Mouse (Mus musculus) neural tube, embryonic 15.5 days (tissue): ENCODE measurements around the gene Trp53. TPM values are rescaled to one million over a fixed set of nuclear protein-coding genes. Genes with fewer than 3 reads are reported as not detected.
"Not testable (repeated sequence)": the region's sequence is repeated elsewhere in the genome, so short reads cannot be mapped to it uniquely, and the experiment has no call there.

Source experiments
- ATAC-seq: fragments of 200-750 bp; cut with Nextera tagmentation; 2 replicates; pipeline ENCODE4 v1.8.0; 2017; ENCODE audit warnings: mild to moderate bottlenecking, moderate TSS enrichment, moderate library complexity; ENCODE audit not compliant: low FRiP score
- H3K27ac ChIP-seq: fragments of 300-500 bp; sonication (generic); replicated peaks from 2 replicates; pipeline ENCODE4 v1.5.1; 2015; ENCODE audit warnings: mild to moderate bottlenecking, inconsistent platforms
- H3K27me3 ChIP-seq: fragments of 300-500 bp; sonication (generic); replicated peaks from 2 replicates; pipeline ENCODE4 v1.6.1; 2015; ENCODE audit warnings: inconsistent platforms
- H3K36me3 ChIP-seq: fragments of 300-500 bp; sonication (generic); 2 replicates; pipeline ENCODE4 v1.6.1; 2015; ENCODE audit warnings: inconsistent platforms
- H3K4me1 ChIP-seq: fragments of 300-500 bp; sonication (generic); 2 replicates; pipeline ENCODE4 v1.6.1; 2015; ENCODE audit warnings: inconsistent platforms
- H3K4me2 ChIP-seq: fragments of 300-500 bp; sonication (generic); 2 replicates; pipeline ENCODE4 v1.6.1; 2015; ENCODE audit warnings: inconsistent platforms, mild to moderate bottlenecking, moderate library complexity
- H3K4me3 ChIP-seq: fragments of 300-500 bp; sonication (generic); replicated peaks from 2 replicates; pipeline ENCODE4 v1.5.1; 2015; ENCODE audit warnings: mild to moderate bottlenecking, inconsistent platforms
- H3K9ac ChIP-seq: fragments of 300-500 bp; sonication (generic); replicated peaks from 2 replicates; pipeline ENCODE4 v1.6.1; 2015; ENCODE audit warnings: mild to moderate bottlenecking, inconsistent platforms
- H3K9me3 ChIP-seq: fragments of 300-500 bp; sonication (generic); replicated peaks from 2 replicates; pipeline ENCODE4 v1.6.1; 2016; ENCODE audit warnings: inconsistent platforms
- WGBS: fragments of 180-500 bp; shearing (Covaris S2); methylation state at CpG from one replicate; pipeline ENCODE4 v1.1.7; 2015; ENCODE audit warnings: mixed read lengths; 5-methylcytosine and 5-hydroxymethylcytosine counted together
- polyA plus RNA-seq: library from polyadenylated mRNA; unstranded; fragments of >200 nt; fragmentation: Nextera tagmentation; extraction: Ambion mirVana; gene quantifications from 2 replicates; pipeline ENCODE4 v1.2.1, GENCODE M21; 2015

The Trp53 gene
- polyA plus RNA-seq, 1 experiment from 2014 or later, result 51.8 TPM

- Histone ChIP-seq H3K9me3 (no peaks in the 10 kb centered on the region), H3K27ac (no peak within 1 kb of the TSS), H3K36me3 (no peaks in the 10 kb centered on the region), H3K4me1 (peaks cover 16% of the 10 kb centered on the region), H3K27me3 (0 out of 2 replicates have a peak, but pooled peaks cover 4% of the 10 kb centered on the region), H3K4me2 (no peak within 1 kb of the TSS), H3K9ac (no peak within 1 kb of the TSS), H3K4me3 (no peak within 1 kb of the TSS)
- WGBS, result 74% methylated on average over 5 of the region's 5 CpGs
- no peak for ATAC-seq
Measured at GRCm38 (mm10) chr11:69617805-69618204, 37.6 kb downstream of the Trp53 start, which contains the start of gene Shbg. Gene Shbg, minus strand, starts transcription at chr11:69617905.

- Histone ChIP-seq H3K4me3 (no peak overlapping the region), H3K27ac (no peak overlapping the region), H3K9me3 (no peaks in the 10 kb centered on the region), H3K4me1 (peaks cover 20% of the 10 kb centered on the region), H3K9ac (no peak overlapping the region), H3K36me3 (no peaks in the 10 kb centered on the region), H3K4me2 (no peak overlapping the region), H3K27me3 (no peaks in the 10 kb centered on the region)
- 88% methylated on average over 7 of the region's 7 CpGs for WGBS
- no peak for ATAC-seq
Measured at GRCm38 (mm10) chr11:69620394-69621081, 40.4 kb downstream of the Trp53 start.

GRCm38 (mm10) chr11:69621571-69622268 is 41.6 kb downstream of the Trp53 start, which contains the start of gene Sat2:
Gene Sat2, plus strand, starts transcription at chr11:69622024.
- under 1% methylated on average over 20 of the region's 20 CpGs for WGBS
- H3K27me3 ChIP-seq, result no peaks in the 10 kb centered on the region
- peak within 1 kb of the TSS; percentile 63 for H3K9ac ChIP-seq
- H3K9me3 ChIP-seq, result no peaks in the 10 kb centered on the region
- H3K27ac ChIP-seq, result peak within 1 kb of the TSS; percentile 86
- H3K36me3 ChIP-seq, result no peaks in the 10 kb centered on the region
- peak within 1 kb of the TSS; percentile 56 for H3K4me3 ChIP-seq
- peak; percentile 92 for ATAC-seq
- peaks cover 20% of the 10 kb centered on the region for H3K4me1 ChIP-seq
- H3K4me2 ChIP-seq, result peak within 1 kb of the TSS; percentile 82

- WGBS, result 27% methylated on average over 6 of the region's 6 CpGs
- Histone ChIP-seq H3K9ac (peak overlapping the region; percentile 63), H3K27ac (peak overlapping the region; percentile 86), H3K36me3 (no peaks in the 10 kb centered on the region), H3K4me1 (peaks cover 20% of the 10 kb centered on the region), H3K4me2 (peak overlapping the region; percentile 82), H3K9me3 (no peaks in the 10 kb centered on the region), H3K4me3 (peak overlapping the region; percentile 56), H3K27me3 (no peaks in the 10 kb centered on the region)
- no peak; the same call in 1 of the 2 replicates for ATAC-seq
Measured at GRCm38 (mm10) chr11:69622406-69622805, 42.2 kb downstream of the Trp53 start.

- Histone ChIP-seq H3K4me2 (peak overlapping the region; percentile 82), H3K27me3 (no peaks in the 10 kb centered on the region), H3K27ac (no peak overlapping the region), H3K9ac (peak overlapping the region; percentile 63), H3K9me3 (no peaks in the 10 kb centered on the region), H3K4me3 (peak overlapping the region; percentile 56), H3K36me3 (no peaks in the 10 kb centered on the region), H3K4me1 (peaks cover 20% of the 10 kb centered on the region)
- no peak for ATAC-seq
- WGBS, result 57% methylated on average over 4 of the region's 4 CpGs
Measured at GRCm38 (mm10) chr11:69623006-69623405, 42.8 kb downstream of the Trp53 start.

- H3K4me1 ChIP-seq, result peaks cover 22% of the 10 kb centered on the region
- H3K27ac ChIP-seq, H3K4me2 ChIP-seq, H3K9ac ChIP-seq, H3K4me3 ChIP-seq, H3K9me3 ChIP-seq, H3K36me3 ChIP-seq, H3K27me3 ChIP-seq, ATAC-seq: not testable (repeated sequence)
- WGBS, result 93% methylated on average over 2 of the region's 2 CpGs
Measured at GRCm38 (mm10) chr11:69624339-69624738, 44.2 kb downstream of the Trp53 start.

GRCm38 (mm10) chr11:69628286-69628685 is 48.1 kb downstream of the Trp53 start:
- WGBS, result 36% methylated on average over 6 of the region's 6 CpGs
- no peak for ATAC-seq
- H3K27ac ChIP-seq, result no peak overlapping the region
- H3K36me3 ChIP-seq, result no peaks in the 10 kb centered on the region
- H3K4me3 ChIP-seq, result no peak overlapping the region
- no peaks in the 10 kb centered on the region for H3K27me3 ChIP-seq
- no peak overlapping the region for H3K9ac ChIP-seq
- no peak overlapping the region for H3K4me2 ChIP-seq
- peaks cover 6% of the 10 kb centered on the region for H3K4me1 ChIP-seq
- H3K9me3 ChIP-seq, result no peaks in the 10 kb centered on the region

GRCm38 (mm10) chr11:69629802-69630201 is 49.6 kb downstream of the Trp53 start:
- 71% methylated on average over 1 of the region's 1 CpGs for WGBS
- Histone ChIP-seq H3K4me1 (peaks cover 15% of the 10 kb centered on the region), H3K9me3 (no peaks in the 10 kb centered on the region), H3K9ac (no peak overlapping the region), H3K4me2 (no peak overlapping the region), H3K4me3 (no peak overlapping the region), H3K36me3 (no peaks in the 10 kb centered on the region), H3K27ac (no peak overlapping the region), H3K27me3 (no peaks in the 10 kb centered on the region)
- no peak for ATAC-seq

GRCm38 (mm10) chr11:69632284-69633089 is 52.3 kb downstream of the Trp53 start, which contains the start of gene Fxr2:
Gene Fxr2, plus strand, starts transcription at chr11:69632990.
- 0% methylated on average over 28 of the region's 56 CpGs for WGBS
- no peaks in the 10 kb centered on the region for H3K9me3 ChIP-seq
- H3K36me3 ChIP-seq, result no peaks in the 10 kb centered on the region
- peak within 1 kb of the TSS; percentile 97 for H3K9ac ChIP-seq
- H3K4me1 ChIP-seq, result peaks cover 34% of the 10 kb centered on the region
- ATAC-seq, result peak; percentile 99
- H3K4me3 ChIP-seq, result peak within 1 kb of the TSS; percentile 88
- H3K27me3 ChIP-seq, result no peaks in the 10 kb centered on the region
- peak within 1 kb of the TSS; percentile 76 for H3K4me2 ChIP-seq
- H3K27ac ChIP-seq, result peak within 1 kb of the TSS; percentile 96

GRCm38 (mm10) chr11:69633128-69633866 is 53.1 kb downstream of the Trp53 start:
- Histone ChIP-seq H3K4me3 (peak overlapping the region; percentile 88), H3K9me3 (no peaks in the 10 kb centered on the region), H3K9ac (peak overlapping the region; percentile 97), H3K36me3 (no peaks in the 10 kb centered on the region), H3K27me3 (no peaks in the 10 kb centered on the region), H3K27ac (peak overlapping the region; percentile 96), H3K4me1 (peaks cover 34% of the 10 kb centered on the region), H3K4me2 (peak overlapping the region; percentile 76)
- peak; percentile 45 for ATAC-seq
- WGBS, result under 1% methylated on average over 30 of the region's 50 CpGs

GRCm38 (mm10) chr11:69635471-69635870 is 55.3 kb downstream of the Trp53 start:
- ATAC-seq, result no peak
- Histone ChIP-seq H3K4me3 (no peak overlapping the region), H3K27me3 (no peaks in the 10 kb centered on the region), H3K4me1 (peaks cover 32% of the 10 kb centered on the region), H3K9ac (no peak overlapping the region), H3K36me3 (peaks cover 11% of the 10 kb centered on the region), H3K27ac (no peak overlapping the region), H3K4me2 (peak overlapping the region; percentile 76), H3K9me3 (no peaks in the 10 kb centered on the region)
- 93% methylated on average over 3 of the region's 3 CpGs for WGBS
